Mouse (Mus musculus) embryonic facial prominence, embryonic 11.5 days (tissue): ENCODE results near the gene Vgf. TPM values are rescaled to one million over a fixed set of nuclear protein-coding genes. Genes with fewer than 3 reads are reported as not detected.

ENCODE experiments used
- ATAC-seq: fragments of 200-750 bp; cut with Nextera tagmentation; replicated peaks from 2 replicates; pipeline ENCODE4 v1.8.0; 2017; ENCODE audit warnings: low read depth; ENCODE audit not compliant: insufficient number of reproducible peaks, low FRiP score, low TSS enrichment
- DNase-seq: peaks from one replicate; pipeline ENCODE4 v3.0.0-alpha.2; 2015; ENCODE audit warnings: low spot score
- H3K27ac ChIP-seq: fragments of 300-500 bp; sonication (generic); replicated peaks from 2 replicates; pipeline ENCODE4 v1.5.1; 2014; ENCODE audit warnings: mild to moderate bottlenecking, low read depth, low read length, control low read depth
- H3K27me3 ChIP-seq: fragments of 300-500 bp; sonication (generic); 2 replicates; pipeline ENCODE4 v1.6.1; 2014; ENCODE audit warnings: mild to moderate bottlenecking, low read length, moderate library complexity, mixed read lengths; ENCODE audit not compliant: control insufficient read depth, insufficient read depth
- H3K36me3 ChIP-seq: fragments of 300-500 bp; sonication (generic); replicated peaks from 2 replicates; pipeline ENCODE4 v1.6.1; 2014; ENCODE audit warnings: low read depth, mild to moderate bottlenecking, low read length, moderate library complexity, mixed read lengths; ENCODE audit not compliant: control insufficient read depth, insufficient read depth
- H3K4me1 ChIP-seq: fragments of 300-500 bp; sonication (generic); 2 replicates; pipeline ENCODE4 v1.6.1; 2014; ENCODE audit warnings: low read length, mixed read lengths; ENCODE audit not compliant: control insufficient read depth, insufficient read depth
- H3K4me2 ChIP-seq: fragments of 300-500 bp; sonication (generic); 2 replicates; pipeline ENCODE4 v1.6.1; 2014; ENCODE audit warnings: low read depth, mild to moderate bottlenecking, control low read depth, low read length, moderate library complexity
- H3K4me3 ChIP-seq: fragments of 300-500 bp; sonication (generic); 2 replicates; pipeline ENCODE4 v1.5.1; 2014; ENCODE audit warnings: low read depth, low read length, control low read depth
- H3K9ac ChIP-seq: fragments of 300-500 bp; sonication (generic); replicated peaks from 2 replicates; pipeline ENCODE4 v1.6.1; 2014; ENCODE audit warnings: mild to moderate bottlenecking, control low read depth, low read length
- H3K9me3 ChIP-seq: fragments of 300-500 bp; sonication (generic); replicated peaks from 2 replicates; pipeline ENCODE4 v1.6.1; 2016; ENCODE audit warnings: mild to moderate bottlenecking, low read length, inconsistent platforms, mixed read lengths; ENCODE audit not compliant: control insufficient read depth
- WGBS: fragments of 180-500 bp; shearing (Covaris S2); extraction: QIAGEN DNeasy Blood & Tissue Kit; methylation state at CpG from one replicate; pipeline ENCODE4 v1.1.7; 2014; 5-methylcytosine and 5-hydroxymethylcytosine counted together
- polyA plus RNA-seq: library from polyadenylated mRNA; unstranded; fragments of >200 nt; fragmentation: Nextera tagmentation; extraction: Ambion mirVana; gene quantifications from 2 replicates; pipeline ENCODE4 v1.2.1, GENCODE M21; 2014

Gene Vgf
- polyA plus RNA-seq, 1 experiment from 2014 or later, result 0.72 TPM

DNA sequence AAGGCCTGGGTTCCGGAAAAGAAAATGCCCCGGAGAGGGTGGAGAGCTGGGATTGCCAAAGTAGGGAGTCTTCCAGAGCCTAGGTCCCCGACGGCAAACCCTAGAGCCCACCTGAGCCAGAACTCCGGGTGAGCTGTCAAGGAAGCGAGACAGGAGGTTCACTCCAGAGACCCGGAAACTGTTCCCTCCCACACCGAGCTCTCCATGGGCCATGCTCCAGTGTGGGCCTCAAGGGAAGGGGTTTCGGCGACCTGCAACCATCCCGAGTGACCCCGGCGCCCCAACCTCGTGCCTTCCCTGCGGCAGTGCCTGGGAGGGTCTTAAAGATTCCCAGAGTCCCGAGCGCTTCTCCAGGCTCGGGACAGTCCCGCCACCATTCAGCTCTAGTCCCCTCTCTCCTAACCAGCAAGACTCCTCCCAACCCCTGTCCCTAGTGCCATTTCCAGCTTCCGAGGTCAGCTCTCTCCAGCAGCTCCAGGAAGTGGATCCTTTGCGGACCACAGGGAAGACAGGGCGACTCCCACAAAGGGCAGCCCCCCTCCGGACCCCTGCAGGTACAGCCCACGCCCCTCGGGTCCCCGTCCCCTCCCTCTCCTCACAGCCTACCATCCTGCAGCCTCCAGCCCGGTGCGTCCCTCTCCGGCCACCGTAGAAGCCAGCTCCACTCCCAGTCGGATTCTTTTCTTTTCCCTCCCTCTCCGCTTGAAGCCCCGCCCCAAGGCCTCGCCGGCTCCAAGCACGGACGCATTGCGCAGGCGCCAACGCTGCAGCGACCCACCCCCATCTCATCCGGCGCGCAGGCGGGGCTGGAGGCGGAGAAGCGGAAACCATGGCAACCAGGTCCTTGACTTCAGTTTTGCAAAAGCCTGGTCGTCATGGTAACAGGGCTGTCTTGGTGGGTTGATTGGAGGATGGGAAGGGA, 19.5 kb downstream of the Vgf start, which contains the start of gene Ap1s1:
Gene Ap1s1, minus strand, starts transcription at position 734 of the 922 bp plus-strand sequence.
- DNase-seq (peak; percentile 100), ATAC-seq (peak; percentile 90)
- H3K4me2 ChIP-seq, result peak within 1 kb of the TSS; percentile 82
- no peaks in the 10 kb centered on the region for H3K36me3 ChIP-seq
- H3K9ac ChIP-seq, result peak within 1 kb of the TSS; percentile 80
- H3K4me3 ChIP-seq, result peak within 1 kb of the TSS; percentile 71
- no peaks in the 10 kb centered on the region for H3K4me1 ChIP-seq
- no peaks in the 10 kb centered on the region for H3K27me3 ChIP-seq
- 1% methylated on average over 48 of the region's 48 CpGs for WGBS
- 0 out of 2 replicates have a peak within 1 kb of the TSS, but pooled peaks have one; percentile 16 for H3K27ac ChIP-seq
- H3K9me3 ChIP-seq, result no peaks in the 10 kb centered on the region

DNA sequence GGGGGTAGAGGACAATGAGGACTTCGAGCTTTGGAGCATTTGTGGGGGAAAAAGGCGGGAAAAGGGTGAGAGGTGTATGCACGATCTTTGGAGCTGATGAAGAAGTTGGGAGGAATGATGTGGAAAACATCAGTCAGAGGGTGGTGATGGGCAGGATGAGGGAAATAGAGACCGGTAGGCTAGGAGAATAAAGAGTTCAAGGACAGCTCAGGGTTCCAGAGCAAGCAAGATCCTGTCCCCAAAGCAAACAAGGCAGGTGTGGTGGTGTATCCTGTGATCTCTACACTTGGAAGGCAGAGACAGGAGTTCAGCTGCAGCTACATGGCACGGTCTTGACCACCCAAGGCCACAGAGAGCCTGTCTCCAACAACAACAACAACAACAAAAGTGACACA, 20.1 kb downstream of the Vgf start:
- H3K4me2 ChIP-seq, result 0 out of 2 replicates have a peak overlapping the region, but pooled peaks have one; percentile 19
- H3K36me3 ChIP-seq, result no peaks in the 10 kb centered on the region
- WGBS, result 26% methylated on average over 5 of the region's 5 CpGs
- no peak overlapping the region for H3K9ac ChIP-seq
- peak overlapping the region; percentile 71; the same call in 1 of the 2 replicates for H3K4me3 ChIP-seq
- no peaks in the 10 kb centered on the region for H3K9me3 ChIP-seq
- no peak for DNase-seq
- H3K4me1 ChIP-seq, result no peaks in the 10 kb centered on the region
- ATAC-seq, result peak; percentile 22; the same call in 1 of the 2 replicates
- H3K27ac ChIP-seq, result no peak overlapping the region
- no peaks in the 10 kb centered on the region for H3K27me3 ChIP-seq

DNA sequence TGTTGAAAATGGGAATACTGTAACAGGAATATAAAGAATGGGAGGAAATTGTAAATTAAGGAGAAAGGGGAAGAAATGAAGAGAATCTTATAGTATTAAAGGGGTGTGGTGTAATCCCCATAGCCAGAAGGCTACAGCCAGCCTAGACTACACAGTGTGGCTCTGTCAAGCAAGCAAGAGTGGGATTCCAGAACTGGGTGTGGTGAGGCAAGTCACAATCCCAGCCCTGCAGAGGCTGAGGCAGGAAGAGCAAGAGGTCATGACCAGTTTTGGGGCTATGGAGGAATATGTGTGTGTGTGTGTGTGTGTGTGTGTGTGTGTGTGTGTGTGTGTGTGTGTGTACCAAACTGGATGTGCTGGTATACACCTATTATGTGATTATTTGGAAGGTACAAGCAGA, 20.8 kb downstream of the Vgf start:
- H3K9ac ChIP-seq, result no peak overlapping the region
- DNase-seq (no peak), ATAC-seq (no peak)
- no peaks in the 10 kb centered on the region for H3K27me3 ChIP-seq
- H3K4me3 ChIP-seq, result no peak overlapping the region
- H3K4me1 ChIP-seq, result no peaks in the 10 kb centered on the region
- no peaks in the 10 kb centered on the region for H3K9me3 ChIP-seq
- H3K4me2 ChIP-seq, result no peak overlapping the region
- no peak overlapping the region for H3K27ac ChIP-seq
- H3K36me3 ChIP-seq, result no peaks in the 10 kb centered on the region

DNA sequence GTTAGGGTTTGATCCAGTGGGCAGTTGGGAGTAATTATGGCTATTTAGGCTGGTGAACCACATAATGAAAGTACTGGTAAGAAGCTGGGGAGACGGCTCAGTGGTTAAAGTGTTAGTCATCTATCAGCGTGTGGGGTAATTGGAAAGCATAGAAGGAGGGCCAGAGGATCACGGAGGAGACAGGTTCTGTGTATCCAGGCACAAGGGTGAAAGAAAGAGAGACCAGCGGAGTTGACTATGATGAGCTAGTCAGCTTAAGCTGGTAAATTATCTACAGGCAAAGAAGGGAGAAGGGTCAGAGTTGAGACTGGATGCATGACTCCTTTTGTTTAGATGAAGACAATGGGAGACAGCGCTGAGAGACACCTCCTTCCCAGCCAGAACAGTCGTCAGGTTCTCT, 24.9 kb downstream of the Vgf start:
- 70% methylated on average over 6 of the region's 6 CpGs for WGBS
- DNase-seq (no peak), ATAC-seq (no peak)
- Histone ChIP-seq H3K4me3 (no peak overlapping the region), H3K36me3 (no peaks in the 10 kb centered on the region), H3K4me1 (no peaks in the 10 kb centered on the region), H3K27me3 (no peaks in the 10 kb centered on the region), H3K9ac (no peak overlapping the region), H3K27ac (no peak overlapping the region), H3K4me2 (no peak overlapping the region), H3K9me3 (no peaks in the 10 kb centered on the region)

DNA sequence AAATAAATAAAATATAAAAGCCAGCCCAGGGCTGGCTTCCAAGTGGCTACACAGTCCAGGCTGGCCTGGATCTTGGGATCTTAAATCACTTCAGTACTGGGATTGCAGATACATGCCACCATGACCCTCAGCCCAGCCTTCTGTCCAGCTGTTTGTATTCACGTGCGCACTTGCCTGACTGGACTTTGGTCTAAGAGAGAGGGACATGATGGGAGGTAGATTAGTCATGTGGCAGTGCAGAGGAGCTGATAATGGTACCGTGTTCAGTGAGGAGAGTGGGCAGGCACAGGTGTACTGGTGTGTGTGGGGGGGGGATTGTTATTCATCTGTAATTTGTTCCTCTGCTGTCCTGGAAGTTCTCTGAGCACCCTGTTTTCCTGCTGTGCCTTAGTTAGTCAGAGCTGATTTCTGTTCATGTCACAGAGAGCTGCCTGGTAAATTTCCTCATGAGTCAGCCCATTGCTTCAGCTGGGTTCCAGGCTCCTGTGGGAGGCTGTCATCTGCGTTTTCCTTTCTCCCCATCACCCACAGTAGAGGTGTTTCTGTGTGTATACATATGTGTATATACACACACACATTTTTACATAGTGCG, 25.8 kb downstream of the Vgf start:
- Histone ChIP-seq H3K27ac (no peak overlapping the region), H3K36me3 (no peaks in the 10 kb centered on the region), H3K4me1 (no peaks in the 10 kb centered on the region), H3K9me3 (no peaks in the 10 kb centered on the region), H3K9ac (no peak overlapping the region), H3K27me3 (no peaks in the 10 kb centered on the region), H3K4me2 (no peak overlapping the region), H3K4me3 (no peak overlapping the region)
- DNase-seq (no peak), ATAC-seq (no peak)
- 84% methylated on average over 5 of the region's 5 CpGs for WGBS

DNA sequence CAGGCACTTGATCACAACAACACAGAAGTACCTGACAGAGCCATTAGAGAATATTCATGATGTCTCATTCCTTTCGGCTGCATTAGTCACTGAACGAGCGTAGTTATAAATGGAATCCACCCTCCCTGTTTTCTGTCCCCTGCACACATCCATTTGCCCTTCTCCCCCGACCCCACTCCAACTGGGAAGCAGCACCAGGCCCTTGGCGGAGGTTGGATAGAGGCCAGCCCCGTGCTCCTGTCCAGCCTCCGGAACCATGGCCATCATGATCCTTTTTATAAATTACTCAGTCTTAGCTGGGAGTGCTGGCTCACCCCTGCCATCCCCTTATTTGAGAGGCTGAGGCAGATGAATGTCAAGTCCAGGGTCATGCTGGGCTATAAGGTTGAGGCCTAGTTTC, 28.1 kb downstream of the Vgf start:
- no peak overlapping the region for H3K27ac ChIP-seq
- ATAC-seq (no peak), DNase-seq (no peak)
- H3K9me3 ChIP-seq, result no peaks in the 10 kb centered on the region
- H3K36me3 ChIP-seq, result no peaks in the 10 kb centered on the region
- H3K4me1 ChIP-seq, result no peaks in the 10 kb centered on the region
- no peaks in the 10 kb centered on the region for H3K27me3 ChIP-seq
- no peak overlapping the region for H3K4me2 ChIP-seq
- no peak overlapping the region for H3K9ac ChIP-seq
- 91% methylated on average over 7 of the region's 7 CpGs for WGBS
- H3K4me3 ChIP-seq, result no peak overlapping the region

DNA sequence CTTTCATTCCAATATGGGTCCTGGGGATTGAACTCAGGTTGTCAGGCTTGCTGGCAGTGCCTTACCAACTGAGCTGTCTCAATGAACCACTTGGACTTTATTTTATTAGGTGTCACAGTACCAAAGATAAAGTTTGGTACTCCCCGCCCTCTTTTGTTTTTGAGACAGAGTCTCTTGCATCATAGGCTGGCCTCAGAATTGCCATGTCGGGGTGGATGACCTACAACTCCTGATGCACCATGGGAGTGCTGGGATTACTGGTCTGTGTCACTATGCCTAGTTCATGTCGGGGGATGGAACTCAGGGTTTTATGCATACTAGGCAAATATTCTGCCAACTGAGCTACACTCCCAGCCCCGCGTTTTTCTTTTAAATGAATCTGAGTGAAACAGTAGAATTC, 28.7 kb downstream of the Vgf start:
- Histone ChIP-seq H3K4me3 (no peak overlapping the region), H3K9me3 (no peaks in the 10 kb centered on the region), H3K4me1 (no peaks in the 10 kb centered on the region), H3K36me3 (no peaks in the 10 kb centered on the region), H3K4me2 (no peak overlapping the region), H3K27ac (no peak overlapping the region), H3K27me3 (no peaks in the 10 kb centered on the region), H3K9ac (no peak overlapping the region)
- DNase-seq, result no peak
- 87% methylated on average over 5 of the region's 5 CpGs for WGBS
- no peak for ATAC-seq
